Mouse (Mus musculus): ENCODE data around the gene Hmga1b.
"Not testable (repeated sequence)": the region's sequence is repeated elsewhere in the genome, so short reads cannot be mapped to it uniquely, and the experiment has no call there.

Gene Hmga1b

GRCm38 (mm10) chr11:120762672-120763041 lies at the start of gene Hmga1b:
Gene Hmga1b, plus strand, starts transcription at chr11:120762794.
- DNase-seq = not testable (repeated sequence)

GRCm38 (mm10) chr11:120713580-120714518 lies 48.7 kb upstream of the Hmga1b start, which contains the start of the genes Cenpx and Lrrc45:
Gene Cenpx, minus strand, starts transcription at chr11:120713738.
Gene Lrrc45, plus strand, starts transcription at chr11:120713925.
- DNase-seq = peak; percentile 95 to 97

- DNase-seq = no peak
These were observed 48.0 kb upstream of the Hmga1b start for GRCm38 (mm10) chr11:120714546-120714945.

- no peak for DNase-seq
These were observed 47.5 kb upstream of the Hmga1b start for GRCm38 (mm10) chr11:120715131-120715530.

- DNase-seq = no peak
These were observed 43.4 kb upstream of the Hmga1b start for GRCm38 (mm10) chr11:120719242-120719641.

GRCm38 (mm10) chr11:120719841-120720376 lies 42.7 kb upstream of the Hmga1b start:
- DNase-seq = no peak

- DNase-seq = peak; percentile 92 to 93
These were observed 42.1 kb upstream of the Hmga1b start for GRCm38 (mm10) chr11:120720450-120720849.

GRCm38 (mm10) chr11:120721124-120722066 lies 41.2 kb upstream of the Hmga1b start, which contains the start of gene Rac3:
Gene Rac3, plus strand, starts transcription at chr11:120721470.
- DNase-seq = peak; percentile 76 to 80

- DNase-seq = no peak
These were observed 40.4 kb upstream of the Hmga1b start for GRCm38 (mm10) chr11:120722067-120722630.

- no peak for DNase-seq
These were observed 39.7 kb upstream of the Hmga1b start for GRCm38 (mm10) chr11:120722761-120723382.

- no peak for DNase-seq
These were observed 39.1 kb upstream of the Hmga1b start for GRCm38 (mm10) chr11:120723509-120723908.

- DNase-seq = no peak
These were observed 36.1 kb upstream of the Hmga1b start for GRCm38 (mm10) chr11:120726243-120727168.

- peak; percentile 78 to 80 for DNase-seq
These were observed 35.4 kb upstream of the Hmga1b start, which contains the start of gene Dcxr for GRCm38 (mm10) chr11:120727169-120727527. Gene Dcxr, minus strand, starts transcription at chr11:120727281.

- no peak for DNase-seq
These were observed 35.0 kb upstream of the Hmga1b start for GRCm38 (mm10) chr11:120727564-120727963.

GRCm38 (mm10) chr11:120728530-120729240 lies 33.9 kb upstream of the Hmga1b start:
- DNase-seq = no peak

GRCm38 (mm10) chr11:120729432-120730050 lies 33.1 kb upstream of the Hmga1b start:
- DNase-seq = not testable (repeated sequence)

- no peak for DNase-seq
These were observed 32.2 kb upstream of the Hmga1b start for GRCm38 (mm10) chr11:120730331-120730870.

GRCm38 (mm10) chr11:120731395-120731794 lies 31.2 kb upstream of the Hmga1b start:
- DNase-seq = no peak

Data from cerebellum, postnatal 36 days (tissue).